Comparison of ENCODE assay signal across 27 mouse cellular contexts in genomic region chr12:7973773-7974322, GRCm38 (mm10). TPM values are rescaled to one million over a fixed set of nuclear protein-coding genes. Genes with fewer than 3 reads are reported as not detected.
DNase-seq lines count a peak whose midpoint lies in the region; ATAC-seq and TF ChIP-seq lines count a peak whose summit lies in the region.
"Had no signal": no experiment of that assay in that cellular context is flagged by ENCODE, and none has a peak within 500 bp of the region (broad histone marks: within the 10 kb centered on the region; RNA-seq: fewer than 3 reads in every experiment).

No protein-coding gene starts in this region.

- H3K4me1 ChIP-seq in forebrain, embryonic 14.5 days (ENCODE audit: control insufficient read depth, insufficient read depth, low read length): peaks cover 4% of the 10 kb centered on the region; the same call in 1 of the 2 replicates
- no peaks in the 10 kb centered on the region for H3K4me1 ChIP-seq in forebrain, postnatal 0 days (ENCODE audit: insufficient read depth)
- peaks cover 6% of the 10 kb centered on the region; the same call in 1 of the 2 replicates for H3K4me1 ChIP-seq in hindbrain, embryonic 12.5 days
- H3K4me1 ChIP-seq in hindbrain, embryonic 10.5 days (replicated peaks): peaks cover 10% of the 10 kb centered on the region; the same call in 1 of the 2 replicates
- H3K4me1 ChIP-seq in midbrain, postnatal 0 days (ENCODE audit: insufficient read depth, low read length): no peaks in the 10 kb centered on the region
- peaks cover 5% of the 10 kb centered on the region; the same call in 1 of the 2 replicates for H3K4me1 ChIP-seq in midbrain, embryonic 13.5 days (replicated peaks)
- H3K4me1 ChIP-seq: heart, embryonic 13.5 days had no signal

- H3K9me3 ChIP-seq in forebrain, embryonic 14.5 days (replicated peaks; ENCODE audit: control insufficient read depth, low read length): no peaks in the 10 kb centered on the region
- H3K9me3 ChIP-seq in forebrain, postnatal 0 days (ENCODE audit: low read length): no peaks in the 10 kb centered on the region
- H3K9me3 ChIP-seq in hindbrain, embryonic 12.5 days (replicated peaks): no peaks in the 10 kb centered on the region
- H3K9me3 ChIP-seq in hindbrain, embryonic 10.5 days: no peaks in the 10 kb centered on the region
- H3K9me3 ChIP-seq in midbrain, postnatal 0 days (ENCODE audit: low read length): no peaks in the 10 kb centered on the region
- no peaks in the 10 kb centered on the region for H3K9me3 ChIP-seq in midbrain, embryonic 13.5 days
- H3K9me3 ChIP-seq: embryonic facial prominence, embryonic 12.5 days; heart, embryonic 13.5 days; hindbrain, embryonic 15.5 days; intestine, embryonic 15.5 days had no signal

- 0 out of 2 replicates have a peak, but pooled peaks have one; percentile 36 for ATAC-seq in forebrain, embryonic 14.5 days
- ATAC-seq in forebrain, postnatal 0 days: no peak
- peak; percentile 36 for ATAC-seq in hindbrain, embryonic 12.5 days (ENCODE audit: low FRiP score)
- ATAC-seq in midbrain, postnatal 0 days (ENCODE audit: low FRiP score): no peak
- ATAC-seq in midbrain, embryonic 13.5 days: no peak
- ATAC-seq: intestine, embryonic 15.5 days; Patski had no signal

- no peaks in the 10 kb centered on the region for H3K27me3 ChIP-seq in forebrain, embryonic 14.5 days (replicated peaks; ENCODE audit: control insufficient read depth, insufficient read depth, low read length)
- no peaks in the 10 kb centered on the region for H3K27me3 ChIP-seq in forebrain, postnatal 0 days (ENCODE audit: insufficient read depth, low read length)
- H3K27me3 ChIP-seq in hindbrain, embryonic 12.5 days: no peaks in the 10 kb centered on the region
- H3K27me3 ChIP-seq in hindbrain, embryonic 10.5 days (ENCODE audit: insufficient read depth, poor library complexity, severe bottlenecking): peaks cover 5% of the 10 kb centered on the region
- H3K27me3 ChIP-seq in midbrain, postnatal 0 days (ENCODE audit: insufficient read depth, low read length): no peaks in the 10 kb centered on the region
- no peaks in the 10 kb centered on the region for H3K27me3 ChIP-seq in midbrain, embryonic 13.5 days
- H3K27me3 ChIP-seq: embryonic facial prominence, embryonic 12.5 days; hindbrain, embryonic 15.5 days; intestine, embryonic 15.5 days; Patski had no signal

- H3K4me2 ChIP-seq in forebrain, embryonic 14.5 days (ENCODE audit: low read length): no peak overlapping the region
- H3K4me2 ChIP-seq in forebrain, postnatal 0 days (ENCODE audit: low read depth): no peak overlapping the region
- H3K4me2 ChIP-seq in hindbrain, embryonic 12.5 days (replicated peaks): no peak overlapping the region
- no peak overlapping the region for H3K4me2 ChIP-seq in midbrain, postnatal 0 days (ENCODE audit: low read depth, low read length, poor library complexity, severe bottlenecking)
- H3K4me2 ChIP-seq in midbrain, embryonic 13.5 days (replicated peaks): no peak overlapping the region
- H3K4me2 ChIP-seq: embryonic facial prominence, embryonic 12.5 days; heart, embryonic 13.5 days; hindbrain, embryonic 15.5 days; intestine, embryonic 15.5 days had no signal

- no peak overlapping the region for H3K27ac ChIP-seq in forebrain, embryonic 14.5 days (ENCODE audit: low read depth, low read length)
- H3K27ac ChIP-seq in forebrain, postnatal 0 days (ENCODE audit: low read depth, low read length): no peak overlapping the region
- H3K27ac ChIP-seq in hindbrain, embryonic 12.5 days: no peak overlapping the region
- no peak overlapping the region for H3K27ac ChIP-seq in hindbrain, embryonic 10.5 days
- no peak overlapping the region for H3K27ac ChIP-seq in midbrain, postnatal 0 days (ENCODE audit: low read depth, low read length)
- H3K27ac ChIP-seq in midbrain, embryonic 13.5 days: no peak overlapping the region
- H3K27ac ChIP-seq: embryonic facial prominence, embryonic 12.5 days; heart, embryonic 13.5 days; hindbrain, embryonic 15.5 days; intestine, embryonic 15.5 days; liver, embryonic 14.5 days had no signal

- no peak overlapping the region for H3K4me3 ChIP-seq in forebrain, embryonic 14.5 days (ENCODE audit: low read depth, low read length)
- H3K4me3 ChIP-seq in forebrain, postnatal 0 days (ENCODE audit: low read depth, low read length): no peak overlapping the region
- no peak overlapping the region for H3K4me3 ChIP-seq in hindbrain, embryonic 12.5 days
- no peak overlapping the region for H3K4me3 ChIP-seq in hindbrain, embryonic 10.5 days
- H3K4me3 ChIP-seq in midbrain, postnatal 0 days (ENCODE audit: low read depth, low read length): no peak overlapping the region
- no peak overlapping the region for H3K4me3 ChIP-seq in midbrain, embryonic 13.5 days (replicated peaks)
- H3K4me3 ChIP-seq: embryonic facial prominence, embryonic 12.5 days; heart, embryonic 13.5 days; hindbrain, embryonic 15.5 days; intestine, embryonic 15.5 days had no signal

- 41% methylated on average over 5 of the region's 5 CpGs for WGBS in forebrain, embryonic 14.5 days
- WGBS in forebrain, postnatal 0 days: 39% methylated on average over 5 of the region's 5 CpGs
- WGBS in hindbrain, embryonic 12.5 days: 50% methylated on average over 5 of the region's 5 CpGs
- 75% methylated on average over 5 of the region's 5 CpGs for WGBS in hindbrain, embryonic 10.5 days
- WGBS in midbrain, postnatal 0 days: 56% methylated on average over 5 of the region's 5 CpGs
- WGBS in midbrain, embryonic 13.5 days: 60% methylated on average over 5 of the region's 5 CpGs

- peak; percentile 67 for DNase-seq in forebrain, embryonic 14.5 days (ENCODE audit: low spot score)
- no peak for DNase-seq in forebrain, postnatal 0 days
- DNase-seq in hindbrain, embryonic 10.5 days (ENCODE audit: low spot score): no peak
- peak; percentile 50 for DNase-seq in midbrain, postnatal 0 days (ENCODE audit: low spot score)
- peak; percentile 82 for DNase-seq in brain, embryonic 14.5 days (ENCODE audit: low read depth)
- DNase-seq in adrenal gland, postnatal 36 days: no peak
- DNase-seq: adrenal gland, postnatal 10 days; cerebellum, adult 11-12 months; cerebellum, adult 9-11 months; embryo, embryonic 11 days; heart, postnatal 10 days; kidney, adult 8-10 months; kidney, postnatal 10 days; liver; lung, adult 2 months; lung, postnatal 10 days had no signal

- TF ChIP-seq CTCF in forebrain, postnatal 0 days (IDR thresholded peaks at IDR 0.05; ENCODE audit: low read depth): no peak
- TF ChIP-seq CTCF in midbrain, postnatal 0 days (IDR thresholded peaks at IDR 0.05): no peak
- TF ChIP-seq CTCF in brain, embryonic 14.5 days (IDR thresholded peaks at IDR 0.05; ENCODE audit: borderline replicate concordance, extremely low read depth, insufficient read depth, insufficient read length): no peak

- no peak overlapping the region for H3K9ac ChIP-seq in forebrain, embryonic 14.5 days (ENCODE audit: low read length)
- H3K9ac ChIP-seq in forebrain, postnatal 0 days: no peak overlapping the region
- H3K9ac ChIP-seq in hindbrain, embryonic 12.5 days: no peak overlapping the region
- no peak overlapping the region for H3K9ac ChIP-seq in midbrain, postnatal 0 days (replicated peaks; ENCODE audit: low read length, poor library complexity, severe bottlenecking)
- H3K9ac ChIP-seq in midbrain, embryonic 13.5 days (replicated peaks): no peak overlapping the region
- H3K9ac ChIP-seq: embryonic facial prominence, embryonic 12.5 days; heart, embryonic 13.5 days; hindbrain, embryonic 15.5 days; intestine, embryonic 15.5 days; liver, embryonic 14.5 days had no signal

- no peaks in the 10 kb centered on the region for H3K36me3 ChIP-seq in forebrain, embryonic 14.5 days (ENCODE audit: control insufficient read depth, insufficient read depth, low read length)
- H3K36me3 ChIP-seq in forebrain, postnatal 0 days (ENCODE audit: insufficient read depth): no peaks in the 10 kb centered on the region
- no peaks in the 10 kb centered on the region for H3K36me3 ChIP-seq in hindbrain, embryonic 12.5 days
- H3K36me3 ChIP-seq in hindbrain, embryonic 10.5 days: no peaks in the 10 kb centered on the region
- H3K36me3 ChIP-seq in midbrain, postnatal 0 days (ENCODE audit: insufficient read depth, low read length): no peaks in the 10 kb centered on the region
- H3K36me3 ChIP-seq in midbrain, embryonic 13.5 days: no peaks in the 10 kb centered on the region
- H3K36me3 ChIP-seq: embryonic facial prominence, embryonic 12.5 days; G1E; heart, embryonic 13.5 days; hindbrain, embryonic 15.5 days; intestine, embryonic 15.5 days had no signal

- TF ChIP-seq POLR2A in brain, embryonic 14.5 days (IDR thresholded peaks at IDR 0.05; ENCODE audit: borderline replicate concordance, extremely low read depth, insufficient read depth, insufficient read length, poor library complexity, severe bottlenecking): no peak

RNA-seq across cellular contexts. Expression of gene Apob, which starts 3.6 kb away (rescaled TPM):
- polyA plus RNA-seq in forebrain, embryonic 14.5 days (2014; fragmentation: Nextera tagmentation; extraction: Ambion mirVana): 0.05 and 0.20 TPM in 2 replicates
- 0.15 and 0.33 TPM in 2 replicates for total RNA-seq in forebrain, postnatal 0 days (2014; rRNA removed)
- 0.01 TPM in 1 of 2 replicates, not detected in the other for polyA plus RNA-seq in forebrain, postnatal 0 days (2015; fragmentation: Nextera tagmentation; extraction: Ambion mirVana)
- 0.03 and 0.12 TPM in 2 replicates for polyA plus RNA-seq in hindbrain, embryonic 12.5 days (2016; fragmentation: Nextera tagmentation; extraction: Ambion mirVana)
- polyA plus RNA-seq in hindbrain, embryonic 10.5 days (2016; fragmentation: Nextera tagmentation; extraction: Ambion mirVana): 0.11 and 0.43 TPM in 2 replicates
- 0.05 TPM in 2 replicates for total RNA-seq in midbrain, postnatal 0 days (2014; rRNA removed)
- polyA plus RNA-seq in midbrain, postnatal 0 days (2015; fragmentation: Nextera tagmentation; extraction: Ambion mirVana): not detected in 2 replicates
- polyA plus RNA-seq in midbrain, embryonic 13.5 days (2015; fragmentation: Nextera tagmentation; extraction: Ambion mirVana): 0.01 and 0.03 TPM in 2 replicates
- polyA plus RNA-seq in brain, embryonic 14.5 days (2012; rRNA removed): 0.31 and 0.35 TPM in 2 replicates
- 1 to 10 TPM in 1 of 2 experiments, under 1 TPM in 1; 0.07 to 1.2 TPM for total RNA-seq in adrenal gland, postnatal 36 days (2021)
- total RNA-seq: layer of hippocampus, adult 18-20 months; left cerebral cortex, adult 18-20 months had no signal
- polyA plus RNA-seq: G1E had no signal

Comparison
In these comparisons a context has a peak if more than half of its experiments do, and no peak if none do; other contexts are left out.
1. ATAC-seq: peak in forebrain, embryonic 14.5 days (single experiment) and hindbrain, embryonic 12.5 days (single experiment); none in forebrain, postnatal 0 days (single experiment), midbrain, postnatal 0 days (single experiment) and midbrain, embryonic 13.5 days (single experiment).
2. DNase-seq: peak in forebrain, embryonic 14.5 days (single experiment), midbrain, postnatal 0 days (single experiment) and brain, embryonic 14.5 days (single experiment); none in forebrain, postnatal 0 days (single experiment), hindbrain, embryonic 10.5 days (single experiment) and adrenal gland, postnatal 36 days (0 of 2).